In genomic region chr5:90603407-90603923, GRCm38 (mm10) we compare ENCODE assay signal across 8 mouse cellular contexts. TPM values are rescaled to one million over a fixed set of nuclear protein-coding genes. Genes with fewer than 3 reads are reported as not detected.
DNase-seq lines count a peak whose midpoint lies in the region; ATAC-seq and TF ChIP-seq lines count a peak whose summit lies in the region.
"Had no signal": no experiment of that assay in that cellular context is flagged by ENCODE, and none has a peak within 500 bp of the region (broad histone marks: within the 10 kb centered on the region; RNA-seq: fewer than 3 reads in every experiment).

No protein-coding gene starts in this region.

- DNase-seq in liver, embryonic 13.5 days: no peak
- no peak for DNase-seq in liver
- DNase-seq in kidney, postnatal 0 days (ENCODE audit: low spot score): peak; percentile 73
- DNase-seq: gastrocnemius, postnatal 14 days had no signal

- 20% methylated on average over 13 of the region's 13 CpGs for WGBS in liver, embryonic 13.5 days (ENCODE audit: insufficient replicate concordance)
- WGBS in heart, embryonic 14.5 days: 10% methylated on average over 13 of the region's 13 CpGs
- 37% methylated on average over 13 of the region's 13 CpGs for WGBS in kidney, postnatal 0 days
- WGBS in stomach, embryonic 14.5 days: 23% methylated on average over 13 of the region's 13 CpGs
- 64% methylated on average over 13 of the region's 13 CpGs for WGBS in neural tube, embryonic 15.5 days

- no peak overlapping the region for H3K27ac ChIP-seq in liver, embryonic 13.5 days
- H3K27ac ChIP-seq in heart, embryonic 14.5 days (replicated peaks in 1 of 2; ENCODE audit: control insufficient read depth in 1 of 2, insufficient read depth in 1 of 2, low read depth in 2 of 2, low read length in 2 of 2): no peak overlapping the region
- 0 out of 2 replicates have a peak overlapping the region, but pooled peaks have one; percentile 15 for H3K27ac ChIP-seq in kidney, postnatal 0 days
- H3K27ac ChIP-seq in stomach, embryonic 14.5 days (ENCODE audit: low read length): peak overlapping the region; percentile 44; the same call in 1 of the 2 replicates
- no peak overlapping the region for H3K27ac ChIP-seq in neural tube, embryonic 15.5 days (replicated peaks)

- no peak for TF ChIP-seq CTCF in kidney, postnatal 0 days (IDR thresholded peaks at IDR 0.05; ENCODE audit: low read depth)

- no peak for ATAC-seq in liver, embryonic 13.5 days (ENCODE audit: low read depth)
- ATAC-seq in heart, embryonic 14.5 days (ENCODE audit: insufficient number of reproducible peaks, insufficient read depth, low FRiP score, low read depth): no peak
- no peak for ATAC-seq in kidney, postnatal 0 days (replicated peaks; ENCODE audit: low FRiP score, low read depth)
- 0 out of 2 replicates have a peak, but pooled peaks have one; percentile 33 for ATAC-seq in stomach, embryonic 14.5 days (ENCODE audit: insufficient number of reproducible peaks, insufficient read depth, low FRiP score, low read depth)
- ATAC-seq in megakaryocyte-erythroid progenitor cell, adult 5-6 weeks (replicated peaks; ENCODE audit: low FRiP score, low TSS enrichment, poor library complexity, severe bottlenecking): no peak
- ATAC-seq in neural tube, embryonic 15.5 days (ENCODE audit: low FRiP score): no peak

- 0 out of 2 replicates have a peak overlapping the region, but pooled peaks have one; percentile 2 for H3K4me2 ChIP-seq in liver, embryonic 13.5 days
- peak overlapping the region; percentile 34 for H3K4me2 ChIP-seq in heart, embryonic 14.5 days (ENCODE audit: low read length)
- H3K4me2 ChIP-seq in kidney, postnatal 0 days (ENCODE audit: low read length): peak overlapping the region; percentile 27
- H3K4me2 ChIP-seq in stomach, embryonic 14.5 days (replicated peaks; ENCODE audit: low read depth, low read length): peak overlapping the region; percentile 15; the same call in 1 of the 2 replicates
- H3K4me2 ChIP-seq in neural tube, embryonic 15.5 days: no peak overlapping the region

- H3K36me3 ChIP-seq in liver, embryonic 13.5 days: no peaks in the 10 kb centered on the region
- H3K36me3 ChIP-seq in heart, embryonic 14.5 days (ENCODE audit: control insufficient read depth, insufficient read depth, low read length): no peaks in the 10 kb centered on the region
- no peaks in the 10 kb centered on the region for H3K36me3 ChIP-seq in kidney, postnatal 0 days (ENCODE audit: insufficient read depth, low read length)
- no peaks in the 10 kb centered on the region for H3K36me3 ChIP-seq in stomach, embryonic 14.5 days (ENCODE audit: control insufficient read depth, insufficient read depth, low read length)
- no peaks in the 10 kb centered on the region for H3K36me3 ChIP-seq in neural tube, embryonic 15.5 days

- H3K9ac ChIP-seq in liver, embryonic 13.5 days: no peak overlapping the region
- no peak overlapping the region for H3K9ac ChIP-seq in heart, embryonic 14.5 days (ENCODE audit: low read length)
- H3K9ac ChIP-seq in kidney, postnatal 0 days (ENCODE audit: low read depth, low read length): no peak overlapping the region
- H3K9ac ChIP-seq in stomach, embryonic 14.5 days (replicated peaks; ENCODE audit: low read depth, low read length): no peak overlapping the region
- H3K9ac ChIP-seq in neural tube, embryonic 15.5 days (replicated peaks): no peak overlapping the region

- H3K9me3 ChIP-seq in liver, embryonic 13.5 days (replicated peaks): no peaks in the 10 kb centered on the region
- no peaks in the 10 kb centered on the region for H3K9me3 ChIP-seq in heart, embryonic 14.5 days (ENCODE audit: control insufficient read depth, low read length)
- H3K9me3 ChIP-seq in kidney, postnatal 0 days (replicated peaks; ENCODE audit: low read length): no peaks in the 10 kb centered on the region
- no peaks in the 10 kb centered on the region for H3K9me3 ChIP-seq in stomach, embryonic 14.5 days (ENCODE audit: control insufficient read depth, low read depth, low read length)
- no peaks in the 10 kb centered on the region for H3K9me3 ChIP-seq in neural tube, embryonic 15.5 days (replicated peaks)

- H3K27me3 ChIP-seq in liver, embryonic 13.5 days: 0 out of 2 replicates have a peak, but pooled peaks cover 3% of the 10 kb centered on the region
- no peaks in the 10 kb centered on the region for H3K27me3 ChIP-seq in heart, embryonic 14.5 days (ENCODE audit: control insufficient read depth, insufficient read depth, low read length)
- no peaks in the 10 kb centered on the region for H3K27me3 ChIP-seq in kidney, postnatal 0 days (ENCODE audit: insufficient read depth, low read length)
- H3K27me3 ChIP-seq in stomach, embryonic 14.5 days (ENCODE audit: control insufficient read depth, insufficient read depth, low read length): no peaks in the 10 kb centered on the region
- no peaks in the 10 kb centered on the region for H3K27me3 ChIP-seq in neural tube, embryonic 15.5 days (replicated peaks)

- H3K4me1 ChIP-seq in liver, embryonic 13.5 days (replicated peaks): no peaks in the 10 kb centered on the region
- H3K4me1 ChIP-seq in heart, embryonic 14.5 days (ENCODE audit: control insufficient read depth in 2 of 2, insufficient read depth in 2 of 2, low read length in 2 of 2): peaks cover 3 to 7% of the 10 kb centered on the region in 2 experiments; a peak in 3 of 4 replicates
- no peaks in the 10 kb centered on the region for H3K4me1 ChIP-seq in kidney, postnatal 0 days (replicated peaks; ENCODE audit: insufficient read depth, low read length)
- H3K4me1 ChIP-seq in stomach, embryonic 14.5 days (ENCODE audit: control insufficient read depth, insufficient read depth, low read length): no peaks in the 10 kb centered on the region
- no peaks in the 10 kb centered on the region for H3K4me1 ChIP-seq in neural tube, embryonic 15.5 days

- no peak overlapping the region for H3K4me3 ChIP-seq in liver, embryonic 13.5 days (replicated peaks)
- no peak overlapping the region for H3K4me3 ChIP-seq in heart, embryonic 14.5 days (ENCODE audit: control insufficient read depth in 1 of 2, insufficient read depth in 1 of 2, low read depth in 1 of 2, low read length in 2 of 2)
- no peak overlapping the region for H3K4me3 ChIP-seq in kidney, postnatal 0 days (replicated peaks; ENCODE audit: low read depth, low read length)
- H3K4me3 ChIP-seq in stomach, embryonic 14.5 days (ENCODE audit: low read depth, low read length): no peak overlapping the region
- no peak overlapping the region for H3K4me3 ChIP-seq in neural tube, embryonic 15.5 days (replicated peaks)

RNA-seq across cellular contexts. Expression of gene Rassf6, which starts 37.0 kb away (rescaled TPM):
- polyA plus RNA-seq in liver, embryonic 13.5 days (2015; fragmentation: Nextera tagmentation; extraction: Ambion mirVana): 3.8 and 4.9 TPM in 2 replicates
- polyA plus RNA-seq in heart, embryonic 14.5 days (2014; fragmentation: Nextera tagmentation; extraction: Ambion mirVana): 0.27 and 0.55 TPM in 2 replicates
- polyA plus RNA-seq in kidney, postnatal 0 days (2015; fragmentation: Nextera tagmentation; extraction: Ambion mirVana): 27.8 and 31.6 TPM in 2 replicates
- 5.5 and 5.8 TPM in 2 replicates for polyA plus RNA-seq in stomach, embryonic 14.5 days (2014; fragmentation: Nextera tagmentation; extraction: Ambion mirVana)
- total RNA-seq in megakaryocyte-erythroid progenitor cell, adult 5-6 weeks (2014; fragmentation: Nextera tagmentation): not detected in 2 replicates
- total RNA-seq in megakaryocyte-erythroid progenitor cell, adult 5-6 weeks (2017): not detected in 2 replicates
- polyA plus RNA-seq in neural tube, embryonic 15.5 days (2015; fragmentation: Nextera tagmentation; extraction: Ambion mirVana): 3.1 and 5.6 TPM in 2 replicates
- total RNA-seq: gastrocnemius, postnatal 14 days had no signal

RNA-seq across cellular contexts. Expression of gene 5830473C10Rik, which starts 42.6 kb away (rescaled TPM):
- 0.28 and 0.42 TPM in 2 replicates for polyA plus RNA-seq in liver, embryonic 13.5 days (2015; fragmentation: Nextera tagmentation; extraction: Ambion mirVana)
- polyA plus RNA-seq in heart, embryonic 14.5 days (2014; fragmentation: Nextera tagmentation; extraction: Ambion mirVana): not detected in 2 replicates
- 0.29 and 0.34 TPM in 2 replicates for polyA plus RNA-seq in kidney, postnatal 0 days (2015; fragmentation: Nextera tagmentation; extraction: Ambion mirVana)
- 0.19 and 0.42 TPM in 2 replicates for polyA plus RNA-seq in stomach, embryonic 14.5 days (2014; fragmentation: Nextera tagmentation; extraction: Ambion mirVana)
- not detected in 2 replicates for total RNA-seq in megakaryocyte-erythroid progenitor cell, adult 5-6 weeks (2014; fragmentation: Nextera tagmentation)
- total RNA-seq in megakaryocyte-erythroid progenitor cell, adult 5-6 weeks (2017): not detected in 2 replicates
- polyA plus RNA-seq in neural tube, embryonic 15.5 days (2015; fragmentation: Nextera tagmentation; extraction: Ambion mirVana): 0.09 and 0.10 TPM in 2 replicates
- total RNA-seq: gastrocnemius, postnatal 14 days had no signal

Comparison
In these comparisons a context has a peak if more than half of its experiments do, and no peak if none do; other contexts are left out.
1. H3K27ac ChIP-seq: peak in kidney, postnatal 0 days (single experiment) and stomach, embryonic 14.5 days (single experiment); none in liver, embryonic 13.5 days (single experiment), heart, embryonic 14.5 days (0 of 2) and neural tube, embryonic 15.5 days (single experiment).